Mouse (Mus musculus): ENCODE data around the gene Acot12. TPM values are rescaled to one million over a fixed set of nuclear protein-coding genes. Genes with fewer than 3 reads are reported as not detected.
A peak's percentile ranks its signal among the peaks of the same experiment; 100 is the strongest.
"Not testable (repeated sequence)": the region's sequence is repeated elsewhere in the genome, so short reads cannot be mapped to it uniquely, and the experiment has no call there.

Acot12 gene
- total RNA-seq, 2 experiments from 2014 or later = 0.11 to 0.14 TPM

- intact Hi-C loops (cut with DNase I) = no loop called here
- DNase-seq (ENCODE audit: low spot score in 2 of 2) = no peak
Measured at GRCm38 (mm10) chr13:91758316-91759048, 17.2 kb downstream of the Acot12 start.

- intact Hi-C loops (cut with DNase I) = no loop called here
Measured at GRCm38 (mm10) chr13:91759791-91760190, 18.5 kb downstream of the Acot12 start.

GRCm38 (mm10) chr13:91760302-91761050 lies 19.2 kb downstream of the Acot12 start:
- DNase-seq (ENCODE audit: low spot score in 2 of 2) = no peak

More at GRCm38 (mm10) chr13:91759791-91760190, 18.5 kb downstream of the Acot12 start:
- DNase-seq (ENCODE audit: low spot score in 2 of 2) = no peak

GRCm38 (mm10) chr13:91761654-91762445 lies 20.5 kb downstream of the Acot12 start:
- no peak for DNase-seq (ENCODE audit: low spot score in 2 of 2)
- intact Hi-C loops (cut with DNase I) = no loop called here

More at GRCm38 (mm10) chr13:91760302-91761050, 19.2 kb downstream of the Acot12 start:
- intact Hi-C loops (cut with DNase I) = no loop called here

GRCm38 (mm10) chr13:91763654-91764053 lies 22.3 kb downstream of the Acot12 start:
- DNase-seq (ENCODE audit: low spot score in 2 of 2); intact Hi-C loops (cut with DNase I): not testable (repeated sequence)

GRCm38 (mm10) chr13:91765627-91766026 lies 24.3 kb downstream of the Acot12 start:
- intact Hi-C loops (cut with DNase I) = no loop called here
- DNase-seq (ENCODE audit: low spot score in 2 of 2) = no peak

GRCm38 (mm10) chr13:91768683-91769651 lies 27.7 kb downstream of the Acot12 start:
- no peak for DNase-seq (ENCODE audit: low spot score in 2 of 2)
- intact Hi-C loops (cut with DNase I) = no loop called here

GRCm38 (mm10) chr13:91778092-91778491 lies 36.8 kb downstream of the Acot12 start:
- DNase-seq (ENCODE audit: low spot score in 2 of 2) = no peak
- intact Hi-C loops (cut with DNase I) = no loop called here

- DNase-seq (ENCODE audit: low spot score in 2 of 2) = peak in 1 of 2 experiments; percentile 18
- intact Hi-C loops (cut with DNase I) = no loop called here
Measured at GRCm38 (mm10) chr13:91779892-91780291, 38.6 kb downstream of the Acot12 start.

GRCm38 (mm10) chr13:91792035-91792434 lies 50.7 kb downstream of the Acot12 start:
- DNase-seq (ENCODE audit: low spot score in 2 of 2) = no peak
- intact Hi-C loops (cut with DNase I) = loop anchor here (10.0 kb wide), 1 partner anchor 857 kb away; no protein-coding TSS in a partner anchor

GRCm38 (mm10) chr13:91794926-91795436 lies 53.7 kb downstream of the Acot12 start:
- DNase-seq (ENCODE audit: low spot score in 2 of 2) = no peak
- intact Hi-C loops (cut with DNase I) = loop anchor here (10.0 kb wide), 1 partner anchor 860 kb away; no protein-coding TSS in a partner anchor

- intact Hi-C loops (cut with DNase I) = loop anchor here (10.0 kb wide), 1 partner anchor 861 kb away; no protein-coding TSS in a partner anchor
- DNase-seq (ENCODE audit: low spot score in 2 of 2) = no peak
Measured at GRCm38 (mm10) chr13:91795593-91795992, 54.3 kb downstream of the Acot12 start.

- no peak for DNase-seq (ENCODE audit: low spot score in 2 of 2)
- intact Hi-C loops (cut with DNase I) = loop anchor here (10.0 kb wide), 1 partner anchor 861 kb away; no protein-coding TSS in a partner anchor
Measured at GRCm38 (mm10) chr13:91796003-91796402, 54.7 kb downstream of the Acot12 start.

- intact Hi-C loops (cut with DNase I) = loop anchor here (10.0 kb wide), 1 partner anchor 862 kb away; no protein-coding TSS in a partner anchor
- no peak for DNase-seq (ENCODE audit: low spot score in 2 of 2)
Measured at GRCm38 (mm10) chr13:91796916-91797315, 55.6 kb downstream of the Acot12 start.

- peak in 1 of 2 experiments; percentile 24 for DNase-seq (ENCODE audit: low spot score in 2 of 2)
- intact Hi-C loops (cut with DNase I) = loop anchor here (10.0 kb wide), 1 partner anchor 863 kb away; no protein-coding TSS in a partner anchor
Measured at GRCm38 (mm10) chr13:91797442-91797841, 56.1 kb downstream of the Acot12 start.

GRCm38 (mm10) chr13:91801726-91802125 lies 60.4 kb downstream of the Acot12 start:
- DNase-seq (ENCODE audit: low spot score in 2 of 2) = no peak
- intact Hi-C loops (cut with DNase I) = no loop called here

- peak; percentile 92 to 93 for DNase-seq (ENCODE audit: low spot score in 2 of 2)
- intact Hi-C loops (cut with DNase I) = loop anchor here (5.0 kb wide), 3 partner anchors 75 to 345 kb away; partner anchors contain the start of gene Ssbp2
Measured at GRCm38 (mm10) chr13:91807155-91807839, 66.0 kb downstream of the Acot12 start, which contains the start of gene Zcchc9. TSS of gene Zcchc9 (minus strand) at chr13:91807705.

Data from left cerebral cortex, postnatal 25 days (tissue).